Mouse (Mus musculus): ENCODE measurements around the gene Pcdh9. TPM values are rescaled to one million over a fixed set of nuclear protein-coding genes. Genes with fewer than 3 reads are reported as not detected.

The Pcdh9 gene
- polyA plus RNA-seq, 1 experiment from 2014 or later = 9.4 TPM

DNA sequence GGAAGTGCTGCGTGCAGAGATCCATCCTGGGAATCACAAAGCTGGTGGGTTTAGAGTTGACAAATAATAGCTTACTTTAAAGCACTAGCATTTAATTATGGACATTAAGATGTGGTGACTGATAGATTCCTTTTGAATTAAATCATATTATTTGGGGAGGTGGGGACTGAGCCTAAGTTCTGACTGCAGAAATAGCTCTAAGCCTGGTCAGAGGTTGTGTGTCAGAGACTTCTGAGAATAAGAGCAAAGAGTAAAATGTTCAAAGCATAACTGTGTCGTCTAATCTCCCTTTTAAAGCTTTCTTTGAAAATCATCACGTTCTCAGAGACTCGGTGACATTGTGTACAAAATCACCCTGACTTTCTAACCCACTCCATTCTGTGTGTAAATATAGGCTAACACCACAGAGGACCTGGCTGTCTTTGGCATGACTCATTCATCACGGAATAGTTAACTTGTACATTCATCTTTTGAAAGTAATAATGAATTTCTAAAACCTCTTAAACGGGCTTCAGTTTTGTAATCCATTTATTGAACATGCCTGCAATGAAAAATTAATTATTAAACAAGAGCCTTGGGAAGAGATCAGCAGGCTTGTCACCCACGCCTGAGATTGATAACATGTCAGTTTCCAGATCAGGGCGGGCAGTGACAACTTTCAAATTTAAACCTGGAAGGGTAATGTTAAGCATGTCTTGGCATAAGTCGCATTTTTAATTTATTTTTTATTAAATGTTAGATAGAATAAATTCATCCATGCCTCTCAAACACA is 236.3 kb downstream of the Pcdh9 start:
- Histone ChIP-seq H3K9ac (no peak overlapping the region), H3K4me2 (no peak overlapping the region), H3K27ac (ENCODE audit: low read depth) (no peak overlapping the region), H3K9me3 (ENCODE audit: low read depth, low read length) (no peaks in the 10 kb centered on the region), H3K36me3 (ENCODE audit: insufficient read depth) (no peaks in the 10 kb centered on the region), H3K27me3 (ENCODE audit: insufficient read depth, low read length) (no peaks in the 10 kb centered on the region), H3K4me1 (ENCODE audit: insufficient read depth) (no peaks in the 10 kb centered on the region), H3K4me3 (ENCODE audit: low read depth, low read length) (no peak overlapping the region)
- ATAC-seq (ENCODE audit: insufficient read depth) = no peak
- TF ChIP-seq CTCF (IDR thresholded peaks at IDR 0.05; ENCODE audit: low read depth) = no peak
- WGBS = 37% methylated on average over 9 of the region's 9 CpGs
- peak; percentile 2 for DNase-seq

GRCm38 (mm10) chr14:93627241-93627640 is 263.2 kb downstream of the Pcdh9 start:
- Histone ChIP-seq H3K27me3 (ENCODE audit: insufficient read depth, low read length) (no peaks in the 10 kb centered on the region), H3K36me3 (ENCODE audit: insufficient read depth) (no peaks in the 10 kb centered on the region), H3K4me1 (ENCODE audit: insufficient read depth) (no peaks in the 10 kb centered on the region), H3K9me3 (ENCODE audit: low read depth, low read length) (no peaks in the 10 kb centered on the region), H3K4me2 (no peak overlapping the region), H3K9ac (no peak overlapping the region), H3K4me3 (ENCODE audit: low read depth, low read length) (no peak overlapping the region), H3K27ac (ENCODE audit: low read depth) (no peak overlapping the region)
- TF ChIP-seq CTCF (IDR thresholded peaks at IDR 0.05; ENCODE audit: low read depth) = no peak
- 77% methylated on average over 2 of the region's 2 CpGs for WGBS
- no peak for DNase-seq
- ATAC-seq (ENCODE audit: insufficient read depth) = no peak

DNA sequence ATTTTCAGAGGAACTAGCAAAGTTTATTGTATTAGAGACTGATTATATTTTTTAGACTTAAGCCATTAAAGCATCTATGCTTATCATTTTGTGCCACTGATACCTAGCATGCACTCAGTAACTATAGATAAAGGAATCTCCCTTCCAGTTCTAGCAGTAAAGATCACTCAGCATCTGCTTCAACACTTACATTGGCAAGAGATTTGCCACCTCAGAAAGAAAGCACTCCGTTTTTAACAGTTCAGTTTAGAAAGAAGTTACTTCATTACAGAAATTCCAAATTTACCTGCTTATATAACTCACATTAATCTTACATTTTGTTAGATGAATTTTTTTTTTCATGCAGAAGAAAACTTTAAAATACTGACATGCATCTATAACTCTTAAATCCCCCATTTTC is 266.3 kb downstream of the Pcdh9 start:
- Histone ChIP-seq H3K4me3 (ENCODE audit: low read depth, low read length) (no peak overlapping the region), H3K4me1 (ENCODE audit: insufficient read depth) (no peaks in the 10 kb centered on the region), H3K27me3 (ENCODE audit: insufficient read depth, low read length) (no peaks in the 10 kb centered on the region), H3K9ac (no peak overlapping the region), H3K4me2 (no peak overlapping the region), H3K36me3 (ENCODE audit: insufficient read depth) (no peaks in the 10 kb centered on the region), H3K27ac (ENCODE audit: low read depth) (no peak overlapping the region), H3K9me3 (ENCODE audit: low read depth, low read length) (no peaks in the 10 kb centered on the region)
- no peak for ATAC-seq (ENCODE audit: insufficient read depth)
- no peak for TF ChIP-seq CTCF (IDR thresholded peaks at IDR 0.05; ENCODE audit: low read depth)
- WGBS = 77% methylated on average over 1 of the region's 1 CpGs
- no peak for DNase-seq

GRCm38 (mm10) chr14:93621211-93621610 is 269.3 kb downstream of the Pcdh9 start:
- DNase-seq = no peak
- Histone ChIP-seq H3K4me1 (ENCODE audit: insufficient read depth) (no peaks in the 10 kb centered on the region), H3K4me3 (ENCODE audit: low read depth, low read length) (no peak overlapping the region), H3K36me3 (ENCODE audit: insufficient read depth) (no peaks in the 10 kb centered on the region), H3K9ac (no peak overlapping the region), H3K27me3 (ENCODE audit: insufficient read depth, low read length) (no peaks in the 10 kb centered on the region), H3K9me3 (ENCODE audit: low read depth, low read length) (no peaks in the 10 kb centered on the region), H3K4me2 (no peak overlapping the region), H3K27ac (ENCODE audit: low read depth) (no peak overlapping the region)
- 77% methylated on average over 9 of the region's 9 CpGs for WGBS
- no peak for ATAC-seq (ENCODE audit: insufficient read depth)
- no peak for TF ChIP-seq CTCF (IDR thresholded peaks at IDR 0.05; ENCODE audit: low read depth)

GRCm38 (mm10) chr14:93607546-93607945 is 282.9 kb downstream of the Pcdh9 start:
- Histone ChIP-seq H3K4me1 (ENCODE audit: insufficient read depth) (no peaks in the 10 kb centered on the region), H3K4me3 (ENCODE audit: low read depth, low read length) (no peak overlapping the region), H3K27me3 (ENCODE audit: insufficient read depth, low read length) (no peaks in the 10 kb centered on the region), H3K9ac (no peak overlapping the region), H3K27ac (ENCODE audit: low read depth) (no peak overlapping the region), H3K9me3 (ENCODE audit: low read depth, low read length) (no peaks in the 10 kb centered on the region), H3K36me3 (ENCODE audit: insufficient read depth) (no peaks in the 10 kb centered on the region), H3K4me2 (no peak overlapping the region)
- TF ChIP-seq CTCF (IDR thresholded peaks at IDR 0.05; ENCODE audit: low read depth) = no peak
- WGBS = 89% methylated on average over 3 of the region's 3 CpGs
- DNase-seq (no peak), ATAC-seq (ENCODE audit: insufficient read depth) (no peak)

DNA sequence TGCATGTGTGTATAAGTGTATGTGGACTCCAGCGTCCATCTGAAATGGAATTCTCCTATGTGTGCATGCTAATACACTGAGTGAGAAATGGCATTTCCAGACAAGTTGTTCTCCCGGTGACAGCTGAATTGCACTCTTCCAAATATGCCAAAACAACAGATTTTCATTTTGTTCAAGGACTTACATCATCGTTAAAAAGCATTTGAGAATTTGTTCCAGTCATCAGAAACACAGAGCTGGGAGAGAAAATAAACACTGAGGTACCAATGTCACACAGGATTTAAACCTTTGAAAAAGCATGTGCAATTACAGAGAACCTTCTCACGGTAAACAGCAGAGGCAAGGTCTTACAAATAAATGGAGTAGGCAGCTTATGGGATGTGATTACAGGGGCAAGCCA is 290.5 kb downstream of the Pcdh9 start:
- 59% methylated on average over 4 of the region's 4 CpGs for WGBS
- no peaks in the 10 kb centered on the region for H3K36me3 ChIP-seq (ENCODE audit: insufficient read depth)
- no peak for TF ChIP-seq CTCF (IDR thresholded peaks at IDR 0.05; ENCODE audit: low read depth)
- H3K9me3 ChIP-seq (ENCODE audit: low read depth, low read length) = no peaks in the 10 kb centered on the region
- ATAC-seq (ENCODE audit: insufficient read depth) (no peak), DNase-seq (no peak)
- H3K4me1 ChIP-seq (ENCODE audit: insufficient read depth) = no peaks in the 10 kb centered on the region
- no peak overlapping the region for H3K9ac ChIP-seq
- no peaks in the 10 kb centered on the region for H3K27me3 ChIP-seq (ENCODE audit: insufficient read depth, low read length)
- no peak overlapping the region for H3K27ac ChIP-seq (ENCODE audit: low read depth)
- no peak overlapping the region for H3K4me3 ChIP-seq (ENCODE audit: low read depth, low read length)
- no peak overlapping the region for H3K4me2 ChIP-seq

DNA sequence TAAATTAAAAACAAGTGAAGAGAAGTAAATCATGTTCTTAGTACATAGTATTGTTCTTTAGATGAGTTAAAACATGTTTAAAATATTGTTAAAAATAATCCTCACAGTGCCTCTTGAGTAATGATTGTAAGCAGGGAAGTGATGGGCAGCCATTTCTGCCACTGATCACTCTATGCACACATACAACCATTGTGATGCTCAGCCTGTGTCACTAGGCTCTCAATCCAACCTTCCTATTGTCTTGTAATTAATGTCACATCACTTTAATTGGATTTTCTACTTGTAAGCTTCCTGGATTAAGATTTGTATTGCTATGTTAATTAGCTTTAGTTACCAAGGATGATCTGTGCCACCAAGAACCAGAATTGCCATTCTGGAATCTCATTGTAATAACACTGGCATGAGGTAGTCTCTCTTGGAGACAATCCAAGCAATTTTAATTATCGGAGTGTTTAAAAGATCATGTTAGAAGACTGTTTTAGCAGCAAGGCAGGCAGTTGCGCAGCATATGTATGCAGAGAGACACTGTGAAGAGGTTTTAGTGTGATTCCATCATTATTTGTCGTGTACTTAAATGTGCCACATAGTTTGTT is 305.0 kb downstream of the Pcdh9 start:
- H3K4me1 ChIP-seq (ENCODE audit: insufficient read depth) = no peaks in the 10 kb centered on the region
- H3K4me3 ChIP-seq (ENCODE audit: low read depth, low read length) = no peak overlapping the region
- no peak overlapping the region for H3K4me2 ChIP-seq
- no peak overlapping the region for H3K27ac ChIP-seq (ENCODE audit: low read depth)
- no peaks in the 10 kb centered on the region for H3K27me3 ChIP-seq (ENCODE audit: insufficient read depth, low read length)
- ATAC-seq (ENCODE audit: insufficient read depth) (no peak), DNase-seq (no peak)
- H3K9me3 ChIP-seq (ENCODE audit: low read depth, low read length) = no peaks in the 10 kb centered on the region
- no peak for TF ChIP-seq CTCF (IDR thresholded peaks at IDR 0.05; ENCODE audit: low read depth)
- no peaks in the 10 kb centered on the region for H3K36me3 ChIP-seq (ENCODE audit: insufficient read depth)
- no peak overlapping the region for H3K9ac ChIP-seq
- WGBS = 67% methylated on average over 3 of the region's 3 CpGs
